Mouse (Mus musculus): ENCODE data around the gene Tpr. TPM values are rescaled to one million over a fixed set of nuclear protein-coding genes. Genes with fewer than 3 reads are reported as not detected.

Gene Tpr
- polyA plus RNA-seq, 1 experiment, result 59.4 TPM

DNA sequence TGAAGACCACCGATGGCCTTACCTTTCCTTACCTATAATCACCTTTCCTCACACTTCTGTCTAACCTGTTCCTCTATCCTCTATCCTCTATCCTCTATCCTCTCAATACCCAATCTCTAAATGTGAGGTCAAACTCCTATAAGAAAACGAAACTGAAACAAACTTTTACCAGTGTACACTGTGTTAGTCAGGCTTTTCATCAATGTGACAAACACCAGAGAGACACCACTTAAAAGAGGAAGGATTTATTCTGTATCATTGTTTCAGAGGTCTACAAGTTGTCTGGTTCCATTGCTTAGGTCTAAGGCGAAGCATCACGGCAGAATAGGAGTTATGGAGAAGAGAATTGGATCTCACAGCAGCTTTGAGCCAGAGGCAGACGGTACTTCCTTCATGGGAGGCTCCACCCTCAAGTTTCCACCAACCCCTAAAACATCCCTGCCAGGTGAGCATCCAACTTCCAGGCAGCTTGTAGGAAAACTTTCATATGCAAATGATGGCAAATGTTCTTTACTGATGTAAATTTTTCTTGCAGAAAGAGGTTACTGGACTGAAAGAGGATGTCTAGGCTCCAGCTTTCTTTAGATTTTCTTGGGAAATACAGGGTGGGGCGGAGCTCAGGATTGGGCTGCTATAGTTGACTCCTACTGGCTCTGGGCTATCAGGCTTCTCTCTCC is 104.1 kb downstream of the Tpr start:
- H3K27ac ChIP-seq (replicated peaks; ENCODE audit: low read depth, low read length), result no peak overlapping the region
- H3K4me1 ChIP-seq (ENCODE audit: control insufficient read depth, insufficient read depth, insufficient read length, low read length), result no peaks in the 10 kb centered on the region

DNA sequence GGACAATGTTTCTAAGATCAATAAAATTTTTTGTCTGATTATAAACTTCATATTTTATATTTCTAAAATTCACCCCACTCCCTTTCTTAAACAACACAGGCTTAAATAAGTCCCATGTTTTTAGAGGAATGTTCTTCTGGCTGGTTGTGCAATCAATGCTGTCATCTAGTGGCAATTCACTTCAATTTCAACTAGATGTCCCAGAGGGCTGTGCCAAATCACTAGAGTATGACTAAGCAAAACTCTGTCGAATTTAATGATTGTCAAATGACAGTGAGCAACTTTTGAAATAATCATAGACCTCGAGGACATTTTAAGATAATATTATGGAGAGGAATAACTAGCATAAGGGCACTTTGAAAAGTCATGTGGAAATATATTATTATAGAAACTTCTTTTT is 105.1 kb downstream of the Tpr start:
- Histone ChIP-seq H3K4me1 (ENCODE audit: control insufficient read depth, insufficient read depth, insufficient read length, low read length) (no peaks in the 10 kb centered on the region), H3K4me3 (ENCODE audit: insufficient read depth, low read depth, low read length) (no peak overlapping the region), H3K27ac (replicated peaks; ENCODE audit: low read depth, low read length) (no peak overlapping the region)

More for the DNA sequence above, 104.1 kb downstream of the Tpr start:
- no peak overlapping the region for H3K4me3 ChIP-seq (ENCODE audit: insufficient read depth, low read depth, low read length)

DNA sequence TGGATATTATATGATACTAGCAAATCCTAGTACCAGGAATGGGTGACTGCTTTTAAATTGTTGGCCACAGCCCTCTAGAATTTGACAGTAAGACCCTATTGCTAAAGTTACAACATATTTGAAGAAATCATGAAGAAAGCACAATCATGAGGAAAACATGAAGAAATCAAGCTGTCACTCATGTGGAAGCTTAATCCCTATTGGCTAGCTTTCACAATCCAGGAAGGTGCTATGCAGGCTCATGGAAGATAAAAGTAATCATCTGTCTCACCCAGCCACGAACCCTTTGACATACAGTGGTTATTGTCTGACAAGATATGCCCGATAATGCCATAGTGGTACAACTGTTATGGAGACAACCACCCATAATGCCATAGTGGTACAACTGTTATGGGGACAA is 105.5 kb downstream of the Tpr start:
- Histone ChIP-seq H3K4me3 (ENCODE audit: insufficient read depth, low read depth, low read length) (no peak overlapping the region), H3K27ac (replicated peaks; ENCODE audit: low read depth, low read length) (no peak overlapping the region), H3K4me1 (ENCODE audit: control insufficient read depth, insufficient read depth, insufficient read length, low read length) (no peaks in the 10 kb centered on the region)

Other genes starting within 250 kb of the Tpr start
- gene Pdc, start 73.4 kb upstream of the Tpr start, polyA plus RNA-seq (2012; ENCODE audit: insufficient read depth, insufficient read length, missing spikeins), result not detected in 2 replicates
- gene Odr4, start 242 bp downstream of the Tpr start, polyA plus RNA-seq (2012; ENCODE audit: insufficient read depth, insufficient read length, missing spikeins), result 41.0 and 56.4 TPM in 2 replicates
- 2.0 and 2.2 TPM in 2 replicates for gene Prg4, start 73.3 kb downstream of the Tpr start, polyA plus RNA-seq (2012; ENCODE audit: insufficient read depth, insufficient read length, missing spikeins)

Measured in brown adipose tissue, adult 24 weeks (tissue).